Mouse (Mus musculus) cerebellum, adult 2 months (tissue): ENCODE data around the gene Havcr1.
"Not testable (repeated sequence)": the region's sequence is repeated elsewhere in the genome, so short reads cannot be mapped to it uniquely, and the experiment has no call there.

Experiments used
- CTCF ChIP-seq: fragments of 200-500 bp; IDR thresholded peaks from 2 replicates; pipeline ENCODE4 v1.5.1; 2011; ENCODE audit warnings: low read depth, mild to moderate bottlenecking, control low read depth, low read length, moderate library complexity, borderline replicate concordance; ENCODE audit not compliant: insufficient read depth
- POLR2A ChIP-seq: fragments of 200-500 bp; IDR thresholded peaks from 2 replicates; pipeline ENCODE4 v1.6.1; 2011; ENCODE audit warnings: low read length, control low read depth, borderline replicate concordance; ENCODE audit not compliant: insufficient read depth

DNA sequence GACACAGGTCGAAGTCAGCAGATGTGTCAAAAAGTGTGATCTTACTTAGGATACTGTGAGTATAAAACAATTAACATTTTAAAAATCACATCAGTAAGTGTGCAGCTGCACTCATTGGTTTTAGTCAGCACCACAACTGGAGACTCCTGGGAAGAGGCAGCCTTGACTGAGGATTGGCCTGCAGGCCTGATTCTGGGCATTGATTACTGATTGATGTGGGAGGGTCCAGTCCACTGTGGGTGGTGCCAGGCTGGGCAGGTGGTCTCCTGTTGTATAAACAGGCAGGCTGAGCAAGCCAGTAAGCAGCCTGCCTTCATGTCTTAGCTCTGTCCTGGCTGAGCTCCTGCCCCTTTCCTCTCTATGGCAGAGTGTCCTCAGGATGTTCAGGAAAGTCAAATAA lies at the start of gene Havcr1:
- not testable (repeated sequence) for TF ChIP-seq CTCF, POLR2A
